In the genomic region with DNA sequence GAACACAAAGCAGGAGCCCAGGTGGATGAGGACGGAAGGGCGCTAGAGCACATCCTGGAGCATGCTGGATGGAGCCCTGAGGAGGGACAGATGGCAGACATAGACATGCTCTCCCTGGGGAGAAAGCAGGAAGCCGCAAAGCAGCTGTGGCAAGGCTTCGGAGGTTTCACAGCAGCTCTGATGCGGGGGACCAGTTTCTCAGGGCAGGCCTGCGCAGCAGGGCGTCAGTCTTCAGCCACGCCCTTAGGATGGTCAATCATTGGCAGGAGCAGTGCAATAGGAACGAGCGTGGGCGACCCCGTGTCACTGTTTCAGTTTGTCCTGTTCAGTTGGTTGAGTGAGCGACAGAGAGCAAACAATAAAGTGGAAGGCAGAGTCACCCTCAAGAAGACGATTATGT, we compare ENCODE assay signal across 10 mouse cellular contexts.
DNase-seq lines count a peak whose midpoint lies in the region; ATAC-seq and TF ChIP-seq lines count a peak whose summit lies in the region.
"Had no signal": no experiment of that assay in that cellular context is flagged by ENCODE, and none has a peak within 500 bp of the region (broad histone marks: within the 10 kb centered on the region; RNA-seq: fewer than 3 reads in every experiment).

No protein-coding gene starts in this region.

- H3K27me3 ChIP-seq in kidney, adult 2 months (replicated peaks; ENCODE audit: control insufficient read depth, insufficient read depth, low read length), result no peaks in the 10 kb centered on the region
- no peaks in the 10 kb centered on the region for H3K27me3 ChIP-seq in thymus, adult 2 months (ENCODE audit: control insufficient read depth, insufficient read depth, low read length)
- H3K27me3 ChIP-seq in kidney, postnatal 0 days (ENCODE audit: insufficient read depth, low read length), result no peaks in the 10 kb centered on the region
- no peaks in the 10 kb centered on the region for H3K27me3 ChIP-seq in stomach, embryonic 14.5 days (ENCODE audit: control insufficient read depth, insufficient read depth, low read length)
- H3K27me3 ChIP-seq: hindbrain, embryonic 15.5 days; limb, embryonic 12.5 days had no signal

- no peaks in the 10 kb centered on the region for H3K36me3 ChIP-seq in kidney, adult 2 months (ENCODE audit: control insufficient read depth, insufficient read depth, low read length)
- no peaks in the 10 kb centered on the region for H3K36me3 ChIP-seq in thymus, adult 2 months (ENCODE audit: control insufficient read depth, insufficient read depth, low read length)
- H3K36me3 ChIP-seq in kidney, postnatal 0 days (ENCODE audit: insufficient read depth, low read length), result no peaks in the 10 kb centered on the region
- H3K36me3 ChIP-seq in stomach, embryonic 14.5 days (ENCODE audit: control insufficient read depth, insufficient read depth, low read length), result no peaks in the 10 kb centered on the region
- H3K36me3 ChIP-seq: hindbrain, embryonic 15.5 days; limb, embryonic 12.5 days had no signal

- no peak for TF ChIP-seq CTCF in kidney, adult 2 months (conservative IDR thresholded peaks at IDR 0.05; ENCODE audit: insufficient read depth, insufficient read length, low read depth, low read length)
- TF ChIP-seq CTCF in thymus, adult 2 months (IDR thresholded peaks at IDR 0.05; ENCODE audit: borderline replicate concordance, control insufficient read depth, extremely low read depth, insufficient read depth, low read length, poor library complexity), result no peak
- no peak for TF ChIP-seq CTCF in kidney, postnatal 0 days (IDR thresholded peaks at IDR 0.05; ENCODE audit: low read depth)

- no peaks in the 10 kb centered on the region for H3K9me3 ChIP-seq in kidney, postnatal 0 days (replicated peaks; ENCODE audit: low read length)
- H3K9me3 ChIP-seq in stomach, embryonic 14.5 days (ENCODE audit: control insufficient read depth, low read depth, low read length), result no peaks in the 10 kb centered on the region
- H3K9me3 ChIP-seq: hindbrain, embryonic 15.5 days had no signal

- ATAC-seq in kidney, postnatal 0 days (replicated peaks; ENCODE audit: low FRiP score, low read depth), result peak; percentile 57
- ATAC-seq in stomach, embryonic 14.5 days (ENCODE audit: insufficient number of reproducible peaks, insufficient read depth, low FRiP score, low read depth), result peak; percentile 37; the same call in 1 of the 2 replicates

- no peak overlapping the region for H3K9ac ChIP-seq in kidney, postnatal 0 days (ENCODE audit: low read depth, low read length)
- H3K9ac ChIP-seq in stomach, embryonic 14.5 days (replicated peaks; ENCODE audit: low read depth, low read length), result no peak overlapping the region
- H3K9ac ChIP-seq: hindbrain, embryonic 15.5 days; limb, embryonic 12.5 days had no signal

- H3K4me3 ChIP-seq in kidney, adult 2 months (ENCODE audit: insufficient read depth, low read depth, low read length), result no peak overlapping the region
- H3K4me3 ChIP-seq in thymus, adult 2 months (ENCODE audit: control insufficient read depth, insufficient read depth, low read length), result no peak overlapping the region
- H3K4me3 ChIP-seq in kidney, postnatal 0 days (replicated peaks; ENCODE audit: low read depth, low read length), result no peak overlapping the region
- no peak overlapping the region for H3K4me3 ChIP-seq in stomach, embryonic 14.5 days (ENCODE audit: low read depth, low read length)
- H3K4me3 ChIP-seq: hindbrain, embryonic 15.5 days; limb, embryonic 12.5 days had no signal

- H3K4me2 ChIP-seq in kidney, postnatal 0 days (ENCODE audit: low read length), result no peak overlapping the region
- no peak overlapping the region for H3K4me2 ChIP-seq in stomach, embryonic 14.5 days (replicated peaks; ENCODE audit: low read depth, low read length)
- H3K4me2 ChIP-seq: hindbrain, embryonic 15.5 days; limb, embryonic 12.5 days had no signal

- H3K4me1 ChIP-seq in kidney, adult 2 months (ENCODE audit: control insufficient read depth, insufficient read depth, low read length), result no peaks in the 10 kb centered on the region
- H3K4me1 ChIP-seq in thymus, adult 2 months (replicated peaks; ENCODE audit: control insufficient read depth, insufficient read depth, low read length), result no peaks in the 10 kb centered on the region; the same call in 1 of the 2 replicates
- H3K4me1 ChIP-seq in kidney, postnatal 0 days (replicated peaks; ENCODE audit: insufficient read depth, low read length), result no peaks in the 10 kb centered on the region; the same call in 1 of the 2 replicates
- no peaks in the 10 kb centered on the region for H3K4me1 ChIP-seq in stomach, embryonic 14.5 days (ENCODE audit: control insufficient read depth, insufficient read depth, low read length)

- H3K27ac ChIP-seq in kidney, adult 2 months (ENCODE audit: insufficient read depth, low read depth, low read length), result no peak overlapping the region
- H3K27ac ChIP-seq in thymus, adult 2 months (ENCODE audit: control insufficient read depth, insufficient read depth, low read length), result no peak overlapping the region
- H3K27ac ChIP-seq in kidney, postnatal 0 days, result no peak overlapping the region
- no peak overlapping the region for H3K27ac ChIP-seq in stomach, embryonic 14.5 days (ENCODE audit: low read length)
- H3K27ac ChIP-seq: hindbrain, embryonic 15.5 days; limb, embryonic 12.5 days had no signal

- TF ChIP-seq POLR2A in kidney, adult 2 months (IDR thresholded peaks at IDR 0.05; ENCODE audit: low read depth, low read length), result no peak
- no peak for TF ChIP-seq POLR2A in thymus, adult 2 months (IDR thresholded peaks at IDR 0.05; ENCODE audit: control insufficient read depth, extremely low read depth, insufficient read depth, low read length, poor library complexity)

- peak; percentile 8 for DNase-seq in kidney, adult 2 months
- no peak for DNase-seq in kidney, adult 18-20 months
- peak; percentile 2 for DNase-seq in thymus, adult 2 months
- DNase-seq in thymus, postnatal 10 days (ENCODE audit: low spot score in 2 of 2), result no peak
- no peak for DNase-seq in kidney, postnatal 0 days (ENCODE audit: low spot score)
- no peak for DNase-seq in right cerebral cortex, adult 2 months (ENCODE audit: low spot score in 2 of 2)
- no peak for DNase-seq in c-Kit-positive CD71-positive TER-119-positive erythroid progenitor cells, embryonic 14.5 days (ENCODE audit: low spot score)

- WGBS in kidney, adult 2 months, result 34% methylated on average over 14 of the region's 14 CpGs
- 88% methylated on average over 14 of the region's 14 CpGs for WGBS in thymus, adult 2 months
- WGBS in kidney, postnatal 0 days, result 59% methylated on average over 14 of the region's 14 CpGs
- WGBS in stomach, embryonic 14.5 days, result 70% methylated on average over 14 of the region's 14 CpGs

Comparison
In these comparisons a context has a peak if more than half of its experiments do, and no peak if none do; other contexts are left out.
1. DNase-seq: peak in kidney, adult 2 months (single experiment) and thymus, adult 2 months (single experiment); none in kidney, adult 18-20 months (single experiment), thymus, postnatal 10 days (0 of 2), kidney, postnatal 0 days (single experiment), right cerebral cortex, adult 2 months (0 of 2) and c-Kit-positive CD71-positive TER-119-positive erythroid progenitor cells, embryonic 14.5 days (single experiment).